Mouse (Mus musculus) C2C12 (cell line): ENCODE measurements around the gene Cdadc1.

Experiments used
- CTCF ChIP-seq: IDR thresholded peaks from one replicate; pipeline ENCODE4 v1.5.1; 2011; ENCODE audit not compliant: control insufficient read depth, insufficient read depth, insufficient read length
- MAX ChIP-seq: IDR thresholded peaks from one replicate; pipeline ENCODE4 v1.6.1; 2011; ENCODE audit warnings: mild to moderate bottlenecking, control low read depth
- MYOD1 ChIP-seq: IDR thresholded peaks from one replicate; pipeline ENCODE4 v1.6.1; 2011; ENCODE audit warnings: low read depth; ENCODE audit not compliant: control insufficient read depth, insufficient read length
- MYOG ChIP-seq: IDR thresholded peaks from one replicate; pipeline ENCODE4 v1.6.1; 2011; ENCODE audit not compliant: control insufficient read depth, insufficient read length; ENCODE audit errors: extremely low read depth

- TF ChIP-seq CTCF (no peak), MYOG (no peak), MYOD1 (no peak), MAX (no peak)
These were observed 45.8 kb downstream of the Cdadc1 start for GRCm38 (mm10) chr14:59551956-59552355.
